Mouse (Mus musculus) naive thymus-derived CD4-positive, alpha-beta T cell, adult 2 months (primary cell): ENCODE results near the gene Gm17482.
"Not testable (repeated sequence)": the region's sequence is repeated elsewhere in the genome, so short reads cannot be mapped to it uniquely, and the experiment has no call there.

Experiments used
- DNase-seq: peaks from one replicate; pipeline ENCODE4 v3.0.0-alpha.2; 2011; ENCODE audit warnings: low read depth

The Gm17482 gene

DNA sequence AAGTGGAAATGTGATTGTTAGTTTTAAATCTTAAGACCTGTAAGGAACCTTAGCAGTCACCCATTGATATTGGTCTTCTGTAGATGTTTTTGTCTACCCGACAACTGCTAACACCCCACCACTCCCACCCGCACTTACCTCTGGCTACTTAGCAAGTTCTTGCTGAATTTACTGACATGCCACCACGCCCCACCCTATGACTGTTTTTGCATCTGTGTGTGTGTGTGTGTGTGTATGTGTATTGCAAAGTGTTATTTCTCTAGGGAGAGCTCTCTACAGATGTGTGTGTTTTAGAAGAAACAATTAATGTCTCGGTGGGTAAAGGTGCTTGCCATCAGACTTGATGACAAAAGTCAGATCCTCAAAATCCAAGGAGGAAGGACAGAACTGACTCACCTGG lies at the start of gene Gm17482:
TSS of gene Gm17482 (plus strand) at position 301 of the 400 bp plus-strand sequence.
- no peak for DNase-seq

DNA sequence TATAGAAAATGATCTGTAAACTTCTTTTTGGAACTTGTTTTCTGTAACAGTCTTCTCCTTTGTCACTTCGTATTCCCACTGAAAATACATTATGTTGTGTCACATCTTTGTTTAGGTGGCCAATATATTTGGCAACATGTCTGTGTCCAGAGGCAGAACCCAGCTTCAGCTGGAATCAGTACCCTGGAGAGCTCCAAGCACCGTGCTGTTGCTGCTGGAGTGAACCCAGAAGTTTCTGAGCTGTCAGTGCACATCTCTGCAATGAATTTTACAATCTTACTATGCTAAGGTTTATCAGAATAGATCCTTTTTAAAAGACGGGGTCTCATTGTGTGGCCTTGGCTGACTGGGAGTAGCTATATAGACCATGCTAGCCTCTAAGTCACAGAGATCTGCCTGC lies 48.3 kb upstream of the Gm17482 start:
- peak; percentile 2 for DNase-seq

DNA sequence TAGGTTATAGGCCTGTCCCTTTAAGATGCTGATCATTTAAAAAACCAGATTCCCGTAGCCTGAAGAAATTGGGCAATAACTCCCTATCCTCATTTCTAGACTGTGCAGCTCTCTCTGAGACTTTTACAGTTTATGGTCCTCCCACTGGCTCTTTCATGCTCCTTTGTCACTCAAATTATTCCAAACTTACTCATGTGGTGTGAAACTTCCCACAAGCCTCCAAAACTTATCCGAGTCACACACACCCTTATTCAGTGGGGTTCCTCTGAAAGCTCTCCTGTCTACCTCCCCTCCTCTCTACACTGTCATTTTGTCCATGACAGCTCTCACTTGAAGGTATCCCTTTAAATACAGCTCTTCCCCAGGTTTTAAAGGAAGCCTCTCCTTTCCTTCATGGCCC lies 46.0 kb upstream of the Gm17482 start:
- DNase-seq: no peak

DNA sequence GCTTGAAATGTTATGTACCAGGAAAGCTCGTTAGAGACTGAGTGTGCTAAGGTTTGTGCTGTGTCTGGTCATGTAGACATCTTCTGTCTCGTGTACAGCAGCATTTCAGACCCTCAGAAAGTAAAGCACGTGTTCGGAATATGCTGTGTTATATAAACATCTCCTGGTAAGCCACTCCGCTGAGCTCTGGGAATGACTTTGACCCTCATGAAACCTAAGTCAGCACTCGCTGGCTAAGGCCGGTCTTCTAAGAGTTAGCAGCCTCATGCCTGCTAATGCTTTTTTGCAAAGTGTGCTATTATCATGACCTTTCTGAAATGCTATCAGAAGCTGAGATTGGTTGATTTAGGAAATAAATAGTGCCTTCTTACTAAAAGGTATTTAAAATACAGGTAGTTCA lies 36.0 kb upstream of the Gm17482 start:
- no peak for DNase-seq

DNA sequence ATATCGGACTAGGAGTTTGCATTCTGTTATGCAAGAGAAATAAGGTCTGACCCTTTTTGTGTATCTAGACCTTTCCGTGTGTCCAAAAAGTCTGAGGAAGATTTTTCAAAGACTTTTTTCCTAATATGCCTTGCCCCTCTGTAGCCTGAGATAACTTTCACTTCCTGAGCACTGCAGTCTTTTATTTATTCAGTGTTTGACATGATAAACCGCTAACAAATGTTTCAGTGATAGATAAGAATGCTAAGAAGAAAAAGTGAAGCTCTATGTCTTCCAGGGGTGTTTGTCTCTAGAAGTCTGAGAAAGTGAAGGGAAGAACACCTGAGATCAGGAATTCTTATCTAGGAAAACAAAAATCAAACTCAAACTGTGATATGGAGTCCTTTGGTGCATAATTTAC lies 26.4 kb upstream of the Gm17482 start:
- no peak for DNase-seq

DNA sequence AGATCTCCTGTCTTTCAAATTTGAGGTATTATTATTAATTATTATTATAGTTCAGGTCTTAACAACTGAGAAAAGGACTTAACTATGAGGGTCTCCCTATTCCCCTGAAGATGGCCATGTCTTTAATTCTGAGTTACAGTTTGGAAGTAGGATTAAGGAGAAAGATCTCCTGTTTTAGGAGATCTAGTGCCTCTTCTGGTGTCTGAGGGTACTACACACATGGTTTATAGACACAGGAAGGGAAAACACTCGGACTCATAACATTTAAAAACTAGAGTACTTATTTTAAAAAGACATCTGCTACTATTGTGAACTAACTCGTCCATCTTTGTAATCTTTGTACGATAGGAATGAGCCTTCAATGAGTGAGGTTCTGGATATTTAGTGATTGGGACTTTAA lies 24.1 kb upstream of the Gm17482 start:
- DNase-seq: no peak

DNA sequence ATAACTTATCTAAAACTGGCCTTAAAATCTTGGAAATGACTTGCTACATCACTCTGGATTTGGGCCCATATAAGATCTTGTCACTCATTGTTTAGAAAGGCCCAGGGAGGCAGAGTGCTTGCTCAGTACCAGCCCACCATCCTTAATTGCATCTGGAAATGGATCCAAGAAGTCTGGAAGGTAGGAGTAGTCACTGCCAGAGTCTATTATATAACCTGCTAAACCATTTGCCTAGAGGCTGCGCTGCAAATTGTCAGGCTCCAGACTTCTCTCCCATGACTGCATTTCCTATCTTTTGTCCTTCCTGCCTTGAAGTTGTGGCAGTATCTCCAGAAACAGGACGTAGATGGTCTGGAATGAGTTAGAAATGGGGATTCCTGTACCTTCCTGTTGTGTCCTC lies 17.0 kb upstream of the Gm17482 start:
- DNase-seq: no peak

DNA sequence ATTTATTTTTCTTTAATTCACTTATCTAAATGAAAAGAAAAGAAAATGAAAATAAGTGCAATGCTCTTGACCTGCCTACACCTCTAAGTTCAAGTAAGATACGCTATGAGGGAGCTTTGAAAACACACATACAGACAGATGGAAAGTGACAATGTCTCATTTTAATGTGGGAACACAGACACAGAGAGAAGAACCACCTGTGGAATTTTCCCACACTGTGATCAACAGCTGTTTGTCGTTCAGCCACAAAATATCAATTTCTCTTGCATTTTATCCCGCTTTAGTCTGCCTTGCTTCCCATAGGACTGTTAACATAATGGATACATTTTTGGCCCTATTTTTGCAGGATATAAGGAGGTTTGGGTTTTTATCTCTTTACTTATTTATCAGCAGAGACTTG lies 16.3 kb upstream of the Gm17482 start:
- DNase-seq: no peak

DNA sequence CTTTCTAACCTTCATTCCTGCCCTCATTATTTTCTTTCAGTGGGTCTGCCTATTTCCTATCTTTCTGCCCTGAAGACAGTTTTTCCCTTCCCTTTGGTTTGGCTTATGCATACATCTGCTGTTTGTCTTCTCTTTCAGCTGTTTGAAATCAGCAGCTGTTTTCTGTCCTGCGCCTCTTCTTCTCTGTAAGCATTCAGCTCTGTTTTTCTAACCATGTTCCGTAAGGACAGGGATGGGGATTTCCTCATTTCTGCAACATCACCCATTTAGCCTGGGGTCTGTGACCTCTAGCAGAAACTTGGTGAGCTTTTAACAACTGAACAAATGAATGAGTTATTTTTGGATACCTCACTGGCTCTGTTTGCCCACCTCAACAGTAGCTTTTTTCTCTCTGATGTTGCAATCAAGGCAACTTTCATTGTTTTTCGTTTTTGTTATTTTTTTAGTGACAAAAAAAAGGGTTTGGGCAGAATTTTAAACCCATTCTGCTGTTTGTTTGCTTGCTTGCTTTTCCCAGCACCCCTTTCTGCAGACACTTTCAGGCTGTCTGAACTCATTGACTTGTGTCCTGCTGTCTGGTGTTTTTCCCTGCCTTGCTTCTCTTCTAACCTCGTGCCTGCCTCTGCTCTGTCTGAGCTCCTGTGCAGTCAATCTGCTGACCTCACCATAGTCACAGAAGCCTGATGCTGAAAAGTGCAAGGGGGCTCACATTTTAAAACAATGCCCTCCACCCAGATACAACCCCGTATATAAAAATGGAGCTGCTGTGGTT lies 14.8 kb upstream of the Gm17482 start:
- DNase-seq: no peak

DNA sequence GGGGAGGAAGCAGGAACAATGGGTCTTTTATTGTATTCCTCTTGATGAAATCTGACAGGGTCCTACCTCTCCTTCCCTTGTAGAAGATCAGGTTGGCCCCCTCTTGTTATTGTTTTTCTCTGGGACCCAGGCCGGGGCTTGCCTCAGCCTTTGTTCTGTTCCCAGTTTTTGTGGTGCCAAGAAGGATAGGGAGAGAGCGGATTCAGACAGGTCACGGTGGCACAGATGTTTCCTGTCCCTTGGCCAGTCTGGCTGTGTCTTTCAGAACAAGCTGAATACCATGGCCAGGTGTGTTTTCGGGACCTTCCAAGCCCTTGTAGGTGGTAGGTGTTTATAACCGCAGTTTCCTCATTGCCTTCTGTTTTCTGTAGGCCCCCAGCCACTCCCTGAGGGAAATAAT lies 14.0 kb upstream of the Gm17482 start:
- DNase-seq: no peak

DNA sequence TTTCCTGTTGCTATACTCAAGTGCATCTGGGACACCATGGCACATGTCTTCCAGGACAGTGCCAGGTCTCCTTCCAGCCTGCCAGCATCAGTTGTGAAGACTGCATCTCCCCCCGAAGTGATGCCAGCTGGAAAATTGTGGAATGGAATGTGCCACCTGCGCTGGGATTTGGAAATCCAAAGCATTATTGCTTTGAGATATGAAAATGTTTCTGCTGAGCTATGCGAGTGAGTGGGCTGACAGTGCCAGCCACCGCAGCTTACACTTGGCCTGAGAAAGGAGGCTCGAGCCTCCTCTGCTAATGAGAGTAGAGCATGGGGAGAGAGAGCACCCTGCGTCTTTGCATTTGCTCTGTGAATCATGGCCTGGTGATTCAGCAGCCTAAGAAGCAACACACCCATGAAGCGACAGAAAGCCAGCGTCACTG lies 5.9 kb upstream of the Gm17482 start:
- no peak for DNase-seq

DNA sequence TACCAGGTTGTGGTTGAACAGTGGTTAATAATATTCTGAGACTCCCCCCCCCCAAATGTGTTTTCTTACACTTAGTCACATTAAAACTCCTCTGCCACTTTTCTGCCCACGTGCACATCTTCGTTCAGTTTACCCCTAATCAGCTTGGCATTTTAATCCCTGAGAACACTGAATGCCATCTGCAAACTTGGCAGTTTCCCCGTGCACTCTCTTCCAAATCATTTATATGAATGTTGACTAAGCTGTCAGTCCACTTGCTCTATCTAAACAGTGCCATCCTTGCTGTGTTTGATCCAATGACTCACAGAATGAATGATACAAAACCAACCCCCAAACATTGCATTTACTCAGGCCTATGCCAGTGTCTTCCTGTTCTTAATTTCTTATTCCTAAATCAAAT lies 1.6 kb upstream of the Gm17482 start:
- no peak for DNase-seq

DNA sequence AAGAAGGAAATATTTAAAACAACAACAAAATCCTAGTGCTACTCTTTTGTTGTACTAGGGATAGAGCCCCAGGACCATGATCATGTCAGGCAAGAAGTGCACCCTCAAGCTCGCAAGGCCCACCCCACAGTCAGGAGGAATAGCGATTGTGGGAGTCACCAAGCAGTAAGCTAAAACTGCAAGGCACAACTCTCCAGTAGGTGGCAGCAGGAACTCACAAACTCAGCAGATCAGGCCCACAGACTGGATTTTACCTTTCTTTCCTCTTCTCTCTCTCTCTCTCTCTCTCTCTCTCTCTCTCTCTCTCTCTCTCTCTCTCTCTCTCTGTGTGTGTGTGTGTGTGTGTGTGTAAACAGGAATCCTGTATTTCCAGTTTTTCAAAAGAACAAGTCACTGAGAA lies 386 bp downstream of the Gm17482 start:
- peak; percentile 75 for DNase-seq

DNA sequence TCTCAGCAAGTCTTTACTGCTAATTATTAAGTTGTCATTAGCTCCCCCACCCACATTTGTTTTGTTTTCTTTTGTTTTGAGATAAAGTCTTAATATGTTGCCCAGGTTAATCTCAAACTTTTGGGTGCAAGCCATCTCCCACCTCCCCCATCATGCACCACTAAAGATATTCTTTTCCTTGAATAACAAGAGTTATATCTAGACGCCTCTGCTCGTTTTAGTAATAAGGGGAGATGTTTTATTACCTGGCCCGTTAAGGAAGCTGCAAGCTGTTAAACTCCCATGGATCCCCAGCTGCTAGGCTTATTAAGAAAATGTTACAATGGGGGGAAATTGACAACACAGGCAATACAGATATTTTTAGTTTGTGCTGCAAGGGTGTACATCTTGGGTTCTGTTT lies 3.4 kb downstream of the Gm17482 start:
- DNase-seq: no peak

DNA sequence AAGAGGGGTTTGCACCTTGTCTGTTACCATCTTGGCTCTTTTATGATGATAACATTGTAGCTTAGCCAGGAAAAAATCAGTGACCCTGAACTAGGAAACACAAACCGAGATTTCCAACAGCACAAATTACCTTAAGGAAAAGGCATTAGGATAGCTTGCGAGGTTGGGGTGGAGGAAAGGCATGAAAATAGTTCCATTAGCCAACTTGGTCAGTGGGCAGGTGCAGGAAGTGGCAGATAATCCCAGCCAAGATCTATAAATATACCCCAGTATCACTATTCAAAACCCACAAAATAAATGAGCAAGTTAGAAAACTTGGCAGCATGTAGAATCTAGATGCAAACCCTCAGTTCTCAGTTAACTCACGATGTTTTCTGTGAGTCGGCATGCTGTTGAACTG lies 4.7 kb downstream of the Gm17482 start:
- DNase-seq: no peak

DNA sequence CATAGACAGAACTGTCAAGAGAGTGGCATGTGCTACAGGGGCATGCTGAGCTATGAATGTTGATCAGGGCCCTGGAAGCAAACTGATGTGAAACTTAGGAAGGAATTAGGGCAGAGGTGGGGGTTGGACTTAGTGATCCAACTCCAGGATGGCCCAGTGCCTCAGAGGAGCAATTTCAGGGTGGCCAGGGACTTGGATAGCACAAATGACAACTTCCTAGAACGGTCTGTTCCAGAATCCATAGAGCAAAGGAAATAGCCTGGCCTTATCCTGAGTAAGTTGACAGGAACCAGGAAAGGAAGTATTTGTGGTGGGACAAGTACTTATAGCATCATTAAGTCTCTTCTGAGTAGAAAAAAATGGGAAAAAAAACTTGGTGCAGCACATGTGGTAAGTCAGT lies 5.4 kb downstream of the Gm17482 start:
- no peak for DNase-seq

DNA sequence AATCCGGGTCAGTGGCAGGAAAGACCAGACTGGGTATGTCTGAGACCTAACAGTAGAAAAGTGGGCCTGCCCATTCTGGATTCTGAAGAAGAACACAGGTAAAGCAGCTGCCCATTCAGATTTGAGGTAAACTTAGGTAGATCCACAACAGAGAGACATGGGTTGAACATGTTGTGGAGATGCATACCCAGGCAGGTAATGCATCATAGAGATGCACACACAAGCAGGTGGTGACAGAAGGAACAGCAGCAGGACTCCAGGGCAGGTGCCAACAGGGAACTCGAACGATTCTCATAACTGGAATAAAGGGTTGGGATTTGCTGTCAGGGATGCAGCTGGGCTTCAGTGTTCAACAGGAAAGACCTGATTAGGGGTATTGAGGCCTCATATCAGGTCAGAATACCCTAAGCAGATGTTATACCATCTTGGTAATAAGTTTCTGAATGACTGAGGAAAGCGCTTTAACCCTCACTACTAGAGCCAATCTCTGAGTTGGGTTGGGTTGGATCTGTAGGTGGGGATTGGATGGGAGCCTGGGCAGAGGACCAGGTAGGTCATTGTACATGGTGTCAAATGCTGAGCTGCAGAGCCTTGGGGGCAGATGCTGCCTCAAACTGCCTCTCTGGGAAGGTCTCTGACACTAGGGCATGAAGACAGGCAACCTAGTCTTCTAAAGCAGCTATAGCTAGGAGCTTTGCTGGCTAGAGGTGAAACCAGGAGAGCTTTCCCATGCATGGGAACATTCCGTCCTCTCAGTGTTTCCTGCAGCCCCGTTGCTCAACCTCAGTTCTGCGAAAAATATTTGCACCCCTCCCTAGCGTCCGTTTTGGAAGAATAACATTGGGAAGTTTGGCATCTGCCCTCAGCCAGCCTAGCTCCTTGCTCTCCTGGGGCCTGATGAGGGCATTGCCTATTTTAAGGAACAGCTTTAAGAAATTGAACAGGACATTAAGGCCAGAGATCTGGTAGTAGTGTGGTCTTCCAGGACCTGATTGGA lies 11.2 kb downstream of the Gm17482 start:
- no peak for DNase-seq

DNA sequence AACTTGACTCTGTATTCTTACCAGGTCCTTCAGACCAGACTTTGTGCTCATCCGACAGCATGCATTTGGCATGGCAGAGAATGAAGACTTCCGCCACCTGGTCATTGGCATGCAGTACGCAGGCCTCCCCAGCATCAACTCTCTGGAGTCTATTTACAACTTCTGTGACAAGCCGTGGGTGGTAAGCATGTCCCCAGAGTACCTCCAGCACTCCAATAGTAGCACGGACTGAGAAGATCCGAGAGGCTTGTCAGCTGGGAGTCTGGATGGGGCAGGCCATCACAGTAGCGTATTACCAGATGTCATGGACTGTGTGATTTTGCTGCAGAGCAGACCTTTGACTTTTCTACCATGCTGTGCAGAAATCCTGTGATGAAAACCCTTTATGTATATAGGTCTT lies 12.2 kb downstream of the Gm17482 start:
- no peak for DNase-seq

DNA sequence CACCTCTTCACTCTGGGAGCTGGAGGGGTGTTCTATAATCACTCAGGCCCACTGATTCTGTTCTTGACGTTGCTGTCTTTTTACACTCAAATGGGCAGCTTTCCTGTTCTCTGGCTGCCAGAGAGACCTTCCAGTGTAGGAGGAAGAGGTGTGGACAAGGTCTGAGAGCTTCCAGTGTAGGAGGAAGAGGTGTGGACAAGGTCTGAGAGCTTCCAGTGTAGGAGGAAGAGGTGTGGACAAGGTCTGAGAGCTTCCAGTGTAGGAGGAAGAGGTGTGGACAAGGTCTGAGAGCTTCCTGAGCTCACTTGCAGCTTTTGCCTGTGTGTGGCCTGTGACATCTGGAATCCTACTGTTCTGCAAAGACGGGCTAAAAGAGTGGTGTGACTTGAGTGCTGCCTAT lies 13.3 kb downstream of the Gm17482 start:
- not testable (repeated sequence) for DNase-seq

DNA sequence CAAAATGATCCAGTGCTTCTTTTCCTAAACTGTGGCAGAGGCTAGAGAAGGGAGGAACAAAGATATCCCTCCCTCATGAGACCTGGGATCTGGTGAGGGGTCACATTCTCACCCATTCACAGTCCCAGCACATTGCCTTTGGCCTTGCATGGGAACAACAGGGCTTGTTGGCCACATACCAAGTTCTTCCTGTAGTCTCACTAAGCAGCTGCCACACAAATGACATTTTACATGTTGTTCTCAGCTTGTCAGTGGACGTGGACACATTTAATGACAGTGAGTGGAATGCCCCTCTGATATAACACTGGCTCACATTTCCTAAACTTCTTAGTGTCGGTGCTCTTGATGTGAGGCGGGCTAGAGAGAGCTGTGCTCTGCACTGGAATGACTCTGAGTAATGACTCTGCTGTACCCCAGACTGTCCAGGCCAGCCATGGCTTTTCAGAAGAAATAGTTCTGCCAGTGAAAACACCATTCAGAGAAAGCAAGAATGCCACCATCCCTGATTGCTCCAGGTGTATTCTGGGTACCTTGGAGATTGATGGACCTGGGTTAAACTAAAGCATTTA lies 14.1 kb downstream of the Gm17482 start:
- DNase-seq: no peak

DNA sequence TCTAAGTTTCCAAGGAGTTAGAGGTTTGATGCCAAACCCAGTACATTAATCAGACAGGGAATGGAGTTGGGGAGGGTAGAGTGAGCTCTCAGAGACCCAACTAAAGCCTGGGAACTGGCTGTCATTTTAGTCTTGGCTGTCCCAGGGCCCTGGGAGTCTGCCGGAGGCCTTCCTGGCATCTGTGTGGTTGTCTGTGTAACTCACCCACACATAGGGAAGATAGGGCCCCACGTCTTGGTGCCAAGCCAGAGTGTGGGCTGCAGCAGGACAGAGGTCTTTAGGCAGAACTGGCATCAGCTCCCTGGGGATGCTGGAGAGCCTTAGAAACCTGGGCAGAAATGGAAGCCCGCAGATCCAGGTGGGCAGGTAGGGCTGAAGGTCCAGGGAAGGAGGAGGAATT lies 14.8 kb downstream of the Gm17482 start:
- no peak for DNase-seq

DNA sequence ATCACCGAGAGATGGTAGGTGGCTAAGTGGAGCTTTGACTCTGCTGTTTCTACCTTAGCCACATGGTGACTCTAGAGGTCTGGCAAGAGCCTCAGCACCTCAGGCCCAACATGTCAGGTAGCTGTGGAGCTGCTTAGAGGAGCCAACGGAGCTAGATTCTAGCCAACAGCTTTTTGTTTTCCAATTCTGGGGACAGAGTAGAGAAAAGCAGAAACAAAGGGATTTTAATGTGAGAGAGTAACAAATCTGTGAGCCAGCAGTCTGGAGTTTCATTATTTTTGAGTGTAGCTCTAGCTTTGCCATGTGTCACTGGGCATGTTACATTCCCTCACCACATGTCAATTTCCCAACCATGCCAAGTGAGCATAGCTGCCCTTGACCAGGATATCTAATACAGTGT lies 17.1 kb downstream of the Gm17482 start:
- DNase-seq: no peak

DNA sequence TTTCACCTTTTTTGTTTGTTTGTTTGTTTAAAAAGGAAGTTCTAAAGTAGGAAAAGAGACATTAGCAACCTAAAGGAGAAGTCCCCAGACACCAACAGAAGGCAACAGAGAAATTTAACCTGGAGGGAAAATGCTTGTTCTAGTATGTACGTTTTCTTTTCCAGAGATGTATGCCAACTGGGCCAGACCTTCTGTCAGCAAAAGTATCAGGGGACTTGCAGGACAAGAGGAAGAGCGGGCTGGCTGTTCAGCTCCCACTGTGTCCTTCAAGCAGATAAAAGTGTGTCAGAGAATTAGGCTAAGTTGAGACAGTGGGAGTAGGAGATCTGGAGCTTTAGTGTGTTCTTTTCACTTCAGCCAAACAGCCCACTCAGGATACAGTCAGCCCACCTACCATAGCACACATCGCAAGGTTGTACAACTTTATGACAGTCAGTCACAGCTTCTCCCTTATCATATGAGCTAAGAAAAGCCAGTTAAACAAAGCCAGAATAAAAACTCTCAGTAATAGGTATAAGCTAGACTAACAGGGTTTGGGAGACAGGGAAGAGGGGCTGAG lies 18.4 kb downstream of the Gm17482 start:
- DNase-seq: no peak
